Mouse (Mus musculus): ENCODE results near the gene Slc6a20b. TPM values are rescaled to one million over a fixed set of nuclear protein-coding genes. Genes with fewer than 3 reads are reported as not detected.

Slc6a20b gene
- total and polyA plus RNA-seq, 3 experiments, result 0.01 to 0.44 TPM; not detected in 1

DNA sequence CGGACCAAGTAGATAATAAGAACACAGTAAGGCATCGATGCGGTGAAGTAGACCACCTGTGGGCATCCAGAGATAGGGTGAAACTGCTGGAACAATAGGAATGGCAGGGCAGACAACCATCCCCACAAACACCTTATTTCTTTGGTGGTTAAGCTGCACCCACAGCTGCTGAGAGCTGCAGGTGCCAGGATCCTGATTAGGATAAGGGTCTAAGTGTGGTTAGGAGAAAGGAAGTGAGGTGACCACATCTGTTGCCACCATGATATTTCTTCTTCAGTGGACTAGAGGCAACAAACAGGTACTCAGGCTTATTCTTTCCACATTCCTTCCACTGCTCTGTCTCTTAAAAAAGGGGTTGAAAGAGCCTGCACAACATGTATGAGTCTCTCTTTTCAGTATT is 25.1 kb upstream of the Slc6a20b start:
- Histone ChIP-seq H3K27me3 (ENCODE audit: insufficient read depth, low read length) (peaks cover 10% of the 10 kb centered on the region), H3K4me1 (ENCODE audit: insufficient read depth, low read depth, low read length) (peaks cover 3% of the 10 kb centered on the region; the same call in 1 of the 2 replicates), H3K9me3 (replicated peaks) (no peaks in the 10 kb centered on the region), H3K4me3 (ENCODE audit: low read depth, low read length) (no peak overlapping the region), H3K36me3 (replicated peaks) (no peaks in the 10 kb centered on the region)
- TF ChIP-seq GATA1 (IDR thresholded peaks at IDR 0.05; ENCODE audit: borderline replicate concordance, low read length) (no peak), POLR2AphosphoS5 (IDR thresholded peaks at IDR 0.05; ENCODE audit: insufficient replicate concordance, low read depth, low read length) (no peak), CTCF (IDR thresholded peaks at IDR 0.05; ENCODE audit: low read depth, low read length) (no peak), TAL1 (conservative IDR thresholded peaks at IDR 0.05; ENCODE audit: low read depth, low read length) (no peak), GATA2 (IDR thresholded peaks at IDR 0.05; ENCODE audit: borderline replicate concordance, low read depth, low read length) (no peak)
- DNase-seq (ENCODE audit: low spot score) (no peak), ATAC-seq (ENCODE audit: extremely low read depth, insufficient number of reproducible peaks, low FRiP score, poor library complexity, severe bottlenecking) (no peak)

DNA sequence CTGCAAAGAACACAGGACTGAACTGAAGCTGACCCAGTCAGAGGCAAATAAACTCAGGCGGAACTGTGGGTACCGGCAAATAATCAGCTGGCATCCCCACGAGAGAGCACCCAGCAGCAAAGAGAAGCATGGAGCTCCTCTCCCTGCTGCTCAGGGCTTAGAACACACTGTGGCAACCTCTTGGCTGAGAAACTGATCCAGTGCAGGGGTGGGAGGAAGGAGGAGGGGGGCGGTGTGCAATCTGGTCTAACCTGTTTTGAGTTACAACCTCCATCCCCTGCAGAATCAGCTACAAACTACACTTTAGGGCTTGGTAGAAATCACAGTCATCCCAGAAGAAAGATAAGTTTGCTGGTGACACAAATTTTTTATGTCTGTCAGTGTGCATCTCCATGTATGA is 19.0 kb upstream of the Slc6a20b start:
- H3K27me3 ChIP-seq (ENCODE audit: insufficient read depth, low read length), result peaks cover 9% of the 10 kb centered on the region
- no peaks in the 10 kb centered on the region for H3K36me3 ChIP-seq (replicated peaks)
- no peak overlapping the region for H3K4me3 ChIP-seq (ENCODE audit: low read depth, low read length)
- H3K4me1 ChIP-seq (ENCODE audit: insufficient read depth, low read depth, low read length), result no peaks in the 10 kb centered on the region
- ATAC-seq (ENCODE audit: extremely low read depth, insufficient number of reproducible peaks, low FRiP score, poor library complexity, severe bottlenecking) (no peak), DNase-seq (ENCODE audit: low spot score) (no peak)
- no peaks in the 10 kb centered on the region for H3K9me3 ChIP-seq (replicated peaks)
- no peak for TF ChIP-seq CTCF (IDR thresholded peaks at IDR 0.05; ENCODE audit: low read depth, low read length)
- no peak for TF ChIP-seq TAL1 (conservative IDR thresholded peaks at IDR 0.05; ENCODE audit: low read depth, low read length)
- TF ChIP-seq GATA2 (IDR thresholded peaks at IDR 0.05; ENCODE audit: borderline replicate concordance, low read depth, low read length), result no peak
- TF ChIP-seq GATA1 (IDR thresholded peaks at IDR 0.05; ENCODE audit: borderline replicate concordance, low read length), result no peak
- no peak for TF ChIP-seq POLR2AphosphoS5 (IDR thresholded peaks at IDR 0.05; ENCODE audit: insufficient replicate concordance, low read depth, low read length)

DNA sequence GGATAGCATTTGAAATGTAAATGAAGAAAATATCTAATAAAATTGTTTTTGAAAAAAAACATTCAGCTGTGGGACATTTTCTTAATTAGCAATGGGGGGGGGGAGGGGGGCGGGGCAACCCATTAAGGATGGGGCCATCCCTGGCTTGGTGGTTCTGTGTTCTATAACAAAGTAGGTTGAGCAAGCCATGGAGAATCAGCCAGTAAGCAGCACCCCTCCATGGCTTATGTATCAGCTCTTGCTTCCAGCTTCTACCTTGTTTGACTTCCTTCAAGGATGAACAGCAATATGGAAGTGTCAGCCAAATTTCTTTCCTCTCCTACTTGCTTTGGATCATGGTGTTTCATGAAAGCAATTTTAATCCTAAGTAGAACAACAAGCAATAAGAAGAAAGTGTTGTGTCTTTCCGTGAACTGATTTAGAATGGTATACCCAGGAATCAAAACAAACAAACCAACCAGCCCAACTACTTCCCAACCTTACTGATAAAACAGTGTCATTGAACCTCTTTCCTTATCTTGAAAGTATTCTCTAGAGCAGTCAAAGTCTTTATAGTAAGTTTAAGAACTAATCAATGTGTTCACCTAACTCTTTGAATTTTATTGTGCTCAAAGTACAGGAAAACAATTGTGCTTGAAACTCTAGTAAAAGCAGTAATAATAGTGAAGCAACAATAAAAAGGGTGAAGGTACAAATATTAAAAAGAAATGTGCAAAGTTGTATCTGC is 17.6 kb upstream of the Slc6a20b start:
- H3K9me3 ChIP-seq (replicated peaks), result no peaks in the 10 kb centered on the region
- TF ChIP-seq TAL1 (conservative IDR thresholded peaks at IDR 0.05; ENCODE audit: low read depth, low read length) (no peak), GATA2 (IDR thresholded peaks at IDR 0.05; ENCODE audit: borderline replicate concordance, low read depth, low read length) (no peak), GATA1 (IDR thresholded peaks at IDR 0.05; ENCODE audit: borderline replicate concordance, low read length) (no peak), POLR2AphosphoS5 (IDR thresholded peaks at IDR 0.05; ENCODE audit: insufficient replicate concordance, low read depth, low read length) (no peak), CTCF (IDR thresholded peaks at IDR 0.05; ENCODE audit: low read depth, low read length) (no peak)
- peaks cover 9% of the 10 kb centered on the region for H3K27me3 ChIP-seq (ENCODE audit: insufficient read depth, low read length)
- H3K4me1 ChIP-seq (ENCODE audit: insufficient read depth, low read depth, low read length), result no peaks in the 10 kb centered on the region
- no peak overlapping the region for H3K4me3 ChIP-seq (ENCODE audit: low read depth, low read length)
- DNase-seq (ENCODE audit: low spot score) (no peak), ATAC-seq (ENCODE audit: extremely low read depth, insufficient number of reproducible peaks, low FRiP score, poor library complexity, severe bottlenecking) (no peak)
- H3K36me3 ChIP-seq (replicated peaks), result no peaks in the 10 kb centered on the region

DNA sequence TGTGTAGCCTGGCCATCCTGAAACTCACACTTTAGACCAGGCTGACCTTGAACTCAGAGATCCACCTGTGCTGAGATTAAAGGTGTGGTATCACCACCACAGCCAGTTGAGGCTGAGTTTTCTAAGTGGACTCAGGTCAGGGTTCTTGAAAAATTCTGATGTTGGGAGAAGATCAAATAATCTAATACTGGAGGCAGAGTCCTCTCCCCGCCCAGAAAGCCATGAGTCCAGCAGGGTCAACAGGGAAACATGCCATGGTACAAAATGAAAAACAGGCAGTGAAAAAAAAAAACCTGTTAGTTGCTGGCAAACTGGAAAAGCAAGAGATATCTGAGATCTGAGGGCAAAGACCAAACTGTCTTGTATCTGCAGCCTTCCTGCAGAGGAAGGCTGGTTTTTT is 7.7 kb upstream of the Slc6a20b start:
- H3K27me3 ChIP-seq (ENCODE audit: insufficient read depth, low read length), result peaks cover 8% of the 10 kb centered on the region; the same call in 1 of the 2 replicates
- H3K4me3 ChIP-seq (ENCODE audit: low read depth, low read length), result no peak overlapping the region
- H3K36me3 ChIP-seq (replicated peaks), result no peaks in the 10 kb centered on the region
- no peak for TF ChIP-seq POLR2AphosphoS5 (IDR thresholded peaks at IDR 0.05; ENCODE audit: insufficient replicate concordance, low read depth, low read length)
- TF ChIP-seq GATA2 (IDR thresholded peaks at IDR 0.05; ENCODE audit: borderline replicate concordance, low read depth, low read length), result no peak
- no peak for TF ChIP-seq CTCF (IDR thresholded peaks at IDR 0.05; ENCODE audit: low read depth, low read length)
- no peak for TF ChIP-seq TAL1 (conservative IDR thresholded peaks at IDR 0.05; ENCODE audit: low read depth, low read length)
- TF ChIP-seq GATA1 (IDR thresholded peaks at IDR 0.05; ENCODE audit: borderline replicate concordance, low read length), result no peak
- no peaks in the 10 kb centered on the region for H3K9me3 ChIP-seq (replicated peaks)
- ATAC-seq (ENCODE audit: extremely low read depth, insufficient number of reproducible peaks, low FRiP score, poor library complexity, severe bottlenecking) (no peak), DNase-seq (ENCODE audit: low spot score) (no peak)
- peaks cover 2% of the 10 kb centered on the region; the same call in 1 of the 2 replicates for H3K4me1 ChIP-seq (ENCODE audit: insufficient read depth, low read depth, low read length)

DNA sequence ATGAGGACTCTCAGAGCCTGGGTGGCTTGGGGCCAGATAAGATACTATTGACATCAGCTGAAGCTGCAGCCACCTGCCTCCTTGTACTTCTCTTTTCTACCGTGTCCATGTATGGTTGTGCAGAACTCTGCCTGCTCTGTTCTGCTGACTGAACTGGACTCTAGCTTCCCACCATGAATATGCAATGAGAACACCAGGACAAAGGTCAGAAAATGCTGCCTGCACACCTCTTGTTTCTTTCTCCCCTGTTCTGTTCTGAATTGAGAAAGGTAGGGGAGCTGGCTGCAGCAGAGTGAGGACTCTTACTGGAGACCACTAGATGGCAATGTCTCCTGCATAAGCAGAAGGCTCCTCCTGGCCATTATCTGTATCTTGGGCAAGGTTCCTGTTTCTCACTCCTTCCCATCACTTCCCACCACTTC is 6.3 kb upstream of the Slc6a20b start:
- ATAC-seq (ENCODE audit: extremely low read depth, insufficient number of reproducible peaks, low FRiP score, poor library complexity, severe bottlenecking), result no peak

DNA sequence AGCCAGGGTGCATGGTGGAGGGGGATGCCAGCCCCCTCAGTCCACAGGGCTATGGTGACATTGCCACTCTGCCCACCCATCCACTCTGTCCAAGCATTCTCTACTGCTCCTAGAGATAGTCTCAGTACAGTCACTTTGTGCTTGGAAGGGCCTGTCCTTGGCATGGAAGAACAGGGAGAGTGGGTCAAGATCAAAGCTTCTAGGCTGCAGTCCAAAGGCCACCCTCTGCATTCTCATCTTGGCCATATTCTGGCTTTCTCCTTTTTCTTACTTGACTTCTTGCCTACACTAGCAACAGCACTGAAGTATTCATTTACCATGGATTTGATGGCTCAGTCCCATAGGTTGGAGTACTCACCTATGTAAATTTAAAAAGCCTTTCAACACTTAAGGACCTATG is 5.9 kb upstream of the Slc6a20b start:
- Histone ChIP-seq H3K36me3 (replicated peaks) (no peaks in the 10 kb centered on the region), H3K4me3 (ENCODE audit: low read depth, low read length) (no peak overlapping the region), H3K9me3 (replicated peaks) (no peaks in the 10 kb centered on the region), H3K27me3 (ENCODE audit: insufficient read depth, low read length) (peaks cover 4% of the 10 kb centered on the region; the same call in 1 of the 2 replicates), H3K4me1 (ENCODE audit: insufficient read depth, low read depth, low read length) (peaks cover 2% of the 10 kb centered on the region; the same call in 1 of the 2 replicates)
- ATAC-seq (ENCODE audit: extremely low read depth, insufficient number of reproducible peaks, low FRiP score, poor library complexity, severe bottlenecking), result no peak
- DNase-seq (ENCODE audit: low spot score), result no peak
- no peak for TF ChIP-seq GATA1 (IDR thresholded peaks at IDR 0.05; ENCODE audit: borderline replicate concordance, low read length)
- no peak for TF ChIP-seq TAL1 (conservative IDR thresholded peaks at IDR 0.05; ENCODE audit: low read depth, low read length)
- no peak for TF ChIP-seq CTCF (IDR thresholded peaks at IDR 0.05; ENCODE audit: low read depth, low read length)
- no peak for TF ChIP-seq GATA2 (IDR thresholded peaks at IDR 0.05; ENCODE audit: borderline replicate concordance, low read depth, low read length)
- TF ChIP-seq POLR2AphosphoS5 (IDR thresholded peaks at IDR 0.05; ENCODE audit: insufficient replicate concordance, low read depth, low read length), result no peak

More for the DNA sequence above, 6.3 kb upstream of the Slc6a20b start:
- no peaks in the 10 kb centered on the region for H3K9me3 ChIP-seq (replicated peaks)
- no peaks in the 10 kb centered on the region for H3K36me3 ChIP-seq (replicated peaks)
- peak; percentile 36 for DNase-seq (ENCODE audit: low spot score)
- H3K4me3 ChIP-seq (ENCODE audit: low read depth, low read length), result no peak overlapping the region
- TF ChIP-seq CTCF (IDR thresholded peaks at IDR 0.05; ENCODE audit: low read depth, low read length) (peak; percentile 35), TAL1 (conservative IDR thresholded peaks at IDR 0.05; ENCODE audit: low read depth, low read length) (no peak)
- H3K4me1 ChIP-seq (ENCODE audit: insufficient read depth, low read depth, low read length), result peaks cover 2% of the 10 kb centered on the region; the same call in 1 of the 2 replicates
- peaks cover 4% of the 10 kb centered on the region; the same call in 1 of the 2 replicates for H3K27me3 ChIP-seq (ENCODE audit: insufficient read depth, low read length)

Measured in G1E (cell line).